Mouse (Mus musculus): ENCODE data around the gene Fam71f1. TPM values are rescaled to one million over a fixed set of nuclear protein-coding genes. Genes with fewer than 3 reads are reported as not detected.
A peak's percentile ranks its signal among the peaks of the same experiment; 100 is the strongest.
"Not testable (repeated sequence)": the region's sequence is repeated elsewhere in the genome, so short reads cannot be mapped to it uniquely, and the experiment has no call there.

The Fam71f1 gene
- polyA plus RNA-seq, 1 experiment from 2014 or later = not detected

DNA sequence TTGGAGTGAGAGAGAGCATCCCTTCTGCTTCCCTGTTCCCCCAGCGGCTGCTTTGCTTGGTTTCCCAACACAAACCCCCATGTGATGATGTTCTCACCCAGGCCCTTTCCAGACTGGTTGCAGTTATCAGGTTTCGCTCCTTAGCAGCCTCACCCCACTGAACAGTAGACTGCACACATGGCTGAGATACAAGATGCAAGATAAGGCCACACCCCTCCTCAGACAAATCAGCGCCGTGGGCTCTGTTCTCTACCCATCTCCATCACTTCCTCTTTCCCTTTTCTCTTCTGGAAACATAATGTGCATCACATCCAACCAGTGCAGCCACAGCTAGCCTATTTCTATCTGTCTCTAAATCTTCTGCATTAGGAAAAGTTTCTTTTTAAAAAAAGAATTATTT, 10.6 kb downstream of the Fam71f1 start:
- WGBS = 45% methylated on average over 4 of the region's 4 CpGs
- H3K9ac ChIP-seq = no peak overlapping the region
- no peak overlapping the region for H3K4me3 ChIP-seq (replicated peaks)
- no peak overlapping the region for H3K4me2 ChIP-seq (replicated peaks)
- no peaks in the 10 kb centered on the region for H3K4me1 ChIP-seq
- no peaks in the 10 kb centered on the region for H3K27me3 ChIP-seq
- H3K36me3 ChIP-seq = no peaks in the 10 kb centered on the region
- ATAC-seq (ENCODE audit: insufficient number of reproducible peaks, low FRiP score, low TSS enrichment, low read depth) = no peak
- no peaks in the 10 kb centered on the region for H3K9me3 ChIP-seq (replicated peaks)
- no peak overlapping the region for H3K27ac ChIP-seq (replicated peaks)

DNA sequence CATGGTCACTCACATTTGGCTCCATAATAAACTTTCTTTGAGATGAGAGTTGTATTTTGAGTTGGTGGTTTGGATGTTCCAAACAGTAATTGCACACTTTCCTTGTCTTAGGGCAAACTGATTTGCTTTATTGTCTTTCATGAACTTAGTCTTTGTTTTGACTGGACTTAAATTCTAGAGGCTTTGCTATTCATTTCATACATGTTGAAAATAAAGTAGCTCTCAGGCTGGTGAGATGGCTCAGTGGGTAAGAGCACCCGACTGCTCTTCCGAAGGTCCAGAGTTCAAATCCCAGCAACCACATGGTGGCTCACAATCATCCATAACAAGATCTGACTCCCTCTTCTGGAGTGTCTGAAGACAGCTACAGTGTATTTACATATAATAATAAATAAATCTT, 27.6 kb downstream of the Fam71f1 start:
- H3K9me3 ChIP-seq (replicated peaks); H3K4me3 ChIP-seq (replicated peaks); H3K27ac ChIP-seq (replicated peaks); H3K9ac ChIP-seq; ATAC-seq (ENCODE audit: insufficient number of reproducible peaks, low FRiP score, low TSS enrichment, low read depth); H3K4me2 ChIP-seq (replicated peaks); H3K36me3 ChIP-seq; H3K27me3 ChIP-seq: not testable (repeated sequence)
- 94% methylated on average over 2 of the region's 2 CpGs for WGBS
- H3K4me1 ChIP-seq = peaks cover 16% of the 10 kb centered on the region

DNA sequence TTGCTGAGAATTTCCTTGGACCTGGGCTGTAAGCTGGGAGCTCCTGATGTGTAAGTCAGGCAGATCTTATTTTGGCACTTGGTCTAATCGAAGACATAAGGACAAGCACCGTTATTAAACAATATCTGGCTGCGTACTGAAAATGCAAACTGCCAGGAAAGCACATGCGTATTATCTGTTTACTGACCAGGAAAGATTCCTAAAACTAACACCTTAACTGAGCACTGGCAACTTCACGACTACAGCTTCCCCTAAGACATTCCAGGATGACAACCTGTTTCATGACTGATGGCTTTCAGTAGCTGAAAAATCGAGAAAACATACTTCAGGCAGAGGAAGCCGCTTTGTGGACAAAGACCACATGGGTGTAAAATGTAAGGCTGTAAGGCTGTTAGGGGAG, 28.2 kb downstream of the Fam71f1 start:
- peaks cover 16% of the 10 kb centered on the region for H3K4me1 ChIP-seq
- H3K27me3 ChIP-seq = no peaks in the 10 kb centered on the region
- peak overlapping the region; percentile 98 for H3K9ac ChIP-seq
- peak overlapping the region; percentile 96 for H3K27ac ChIP-seq (replicated peaks)
- H3K4me2 ChIP-seq (replicated peaks) = peak overlapping the region; percentile 58
- ATAC-seq (ENCODE audit: insufficient number of reproducible peaks, low FRiP score, low TSS enrichment, low read depth) = no peak
- no peaks in the 10 kb centered on the region for H3K9me3 ChIP-seq (replicated peaks)
- H3K4me3 ChIP-seq (replicated peaks) = peak overlapping the region; percentile 95
- H3K36me3 ChIP-seq = no peaks in the 10 kb centered on the region
- WGBS = 25% methylated on average over 7 of the region's 7 CpGs

DNA sequence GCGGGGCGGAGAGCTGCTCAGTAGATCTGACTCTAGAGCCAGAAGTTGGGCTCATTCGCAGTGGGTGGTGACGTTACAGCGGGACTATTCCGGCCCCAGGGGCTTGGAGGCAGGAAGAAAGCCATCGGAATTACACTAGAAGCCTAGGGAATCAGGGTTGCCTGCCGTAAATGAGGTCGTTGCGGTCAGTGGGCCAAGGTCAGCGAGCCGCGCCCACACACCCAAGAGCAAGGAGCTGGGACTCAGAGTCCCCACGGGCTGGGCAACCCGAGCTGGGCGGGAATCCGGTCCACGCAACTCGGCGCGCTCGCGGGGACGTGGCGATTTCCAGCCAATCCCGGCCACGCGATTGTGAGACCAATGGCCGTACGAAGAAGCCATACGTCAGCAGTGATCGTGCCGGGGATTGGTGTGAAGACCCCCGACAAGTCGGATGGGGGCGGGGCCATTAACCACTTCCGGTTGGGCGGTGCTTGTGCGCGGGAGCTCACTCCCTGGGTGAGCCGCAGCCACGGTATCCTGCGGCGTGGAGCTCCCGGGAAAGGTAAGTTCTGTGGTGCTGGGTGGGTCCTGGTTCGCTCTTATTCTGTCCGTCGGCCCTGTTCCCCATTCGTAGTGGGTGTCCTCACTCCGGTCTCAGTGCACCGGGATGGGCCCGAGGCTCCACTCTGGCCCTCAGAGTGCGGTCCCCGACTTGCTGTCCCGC, 28.9 kb downstream of the Fam71f1 start, which contains the start of gene Calu:
Calu (plus strand) TSS at position 405 of the 706 bp plus-strand sequence.
- no peaks in the 10 kb centered on the region for H3K36me3 ChIP-seq
- peak; percentile 100 for ATAC-seq (ENCODE audit: insufficient number of reproducible peaks, low FRiP score, low TSS enrichment, low read depth)
- H3K4me2 ChIP-seq (replicated peaks) = peak within 1 kb of the TSS; percentile 58
- H3K9ac ChIP-seq = peak within 1 kb of the TSS; percentile 98
- H3K4me3 ChIP-seq (replicated peaks) = peak within 1 kb of the TSS; percentile 95
- peak within 1 kb of the TSS; percentile 96 for H3K27ac ChIP-seq (replicated peaks)
- no peaks in the 10 kb centered on the region for H3K27me3 ChIP-seq
- WGBS = under 1% methylated on average over 55 of the region's 55 CpGs
- peaks cover 16% of the 10 kb centered on the region for H3K4me1 ChIP-seq
- H3K9me3 ChIP-seq (replicated peaks) = no peaks in the 10 kb centered on the region

DNA sequence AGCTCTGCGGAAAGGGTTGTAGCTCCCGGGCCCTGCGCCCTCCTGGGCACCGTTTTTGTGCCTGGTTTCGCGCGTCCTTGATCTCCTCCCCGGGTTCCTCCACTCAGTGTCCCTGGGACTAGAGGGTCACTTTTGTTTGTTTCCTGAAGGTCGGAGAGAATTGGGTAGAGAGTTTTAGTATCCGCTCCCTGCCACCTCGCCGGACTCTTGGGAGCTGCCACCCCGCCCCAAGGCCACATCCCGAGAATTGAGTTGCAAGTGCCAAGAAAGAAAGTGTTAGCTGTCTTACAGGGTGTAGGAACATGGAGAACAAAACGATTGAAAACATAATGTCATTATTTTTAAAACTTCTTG, 29.4 kb downstream of the Fam71f1 start:
- under 1% methylated on average over 15 of the region's 15 CpGs for whole genome bisulfite sequencing
- ATAC-seq (ENCODE audit: insufficient number of reproducible peaks, low FRiP score, low TSS enrichment, low read depth) = peak; percentile 0; the same call in 1 of the 2 replicates
- no peaks in the 10 kb centered on the region for H3K27me3 ChIP-seq

DNA sequence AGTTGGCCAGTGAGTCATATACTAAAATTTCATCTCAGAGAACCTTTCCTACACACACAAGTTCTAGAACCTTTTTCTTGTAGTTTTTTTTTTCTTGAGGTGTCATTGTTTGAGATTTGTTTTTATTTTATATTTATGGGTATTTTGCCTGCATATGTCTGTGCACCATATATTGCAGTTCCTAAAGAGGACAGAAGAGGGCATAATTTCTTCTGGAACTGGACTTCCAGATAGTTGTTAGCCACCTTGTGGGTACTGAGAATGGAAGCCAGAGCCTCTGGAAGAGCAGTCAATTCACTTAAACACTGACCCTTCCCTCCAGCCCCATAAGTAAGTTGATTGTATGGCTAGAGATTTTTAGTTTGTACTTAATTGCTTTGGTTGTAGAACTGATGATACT, 32.7 kb downstream of the Fam71f1 start:
- Histone ChIP-seq H3K4me2 (replicated peaks) (no peak overlapping the region), H3K36me3 (peaks cover 3% of the 10 kb centered on the region; the same call in 1 of the 2 replicates), H3K4me3 (replicated peaks) (no peak overlapping the region), H3K4me1 (peaks cover 16% of the 10 kb centered on the region), H3K9me3 (replicated peaks) (no peaks in the 10 kb centered on the region), H3K27me3 (no peaks in the 10 kb centered on the region), H3K27ac (replicated peaks) (no peak overlapping the region), H3K9ac (no peak overlapping the region)
- no peak for ATAC-seq (ENCODE audit: insufficient number of reproducible peaks, low FRiP score, low TSS enrichment, low read depth)

More for the DNA sequence above, 29.4 kb downstream of the Fam71f1 start:
- Histone ChIP-seq H3K4me3 (replicated peaks) (peak overlapping the region; percentile 95), H3K4me1 (peaks cover 16% of the 10 kb centered on the region), H3K27ac (replicated peaks) (peak overlapping the region; percentile 96), H3K9ac (peak overlapping the region; percentile 98), H3K9me3 (replicated peaks) (no peaks in the 10 kb centered on the region), H3K4me2 (replicated peaks) (peak overlapping the region; percentile 58), H3K36me3 (no peaks in the 10 kb centered on the region)

DNA sequence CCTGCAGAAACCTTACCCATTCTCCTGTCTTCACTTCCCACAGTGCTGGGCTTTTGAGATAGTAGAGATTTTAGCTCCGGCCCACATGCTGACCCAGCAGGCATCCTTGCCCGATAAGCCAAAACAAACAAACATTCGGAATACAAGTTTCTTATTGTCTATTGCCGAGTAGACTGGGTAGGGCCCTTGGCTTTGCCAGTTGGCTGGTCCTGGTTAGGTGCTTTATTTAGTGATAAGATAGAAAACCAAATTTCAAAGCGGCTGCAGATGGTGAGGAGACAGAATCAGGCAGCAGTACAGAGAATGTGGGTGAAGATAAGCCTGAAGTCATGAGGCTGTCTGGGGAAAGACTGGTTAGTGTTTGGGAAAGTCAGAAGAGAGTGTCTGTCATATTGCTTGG, 33.9 kb downstream of the Fam71f1 start:
- WGBS = 55% methylated on average over 5 of the region's 5 CpGs
- H3K4me3 ChIP-seq (replicated peaks) = no peak overlapping the region
- H3K4me1 ChIP-seq = peaks cover 16% of the 10 kb centered on the region
- no peak overlapping the region for H3K27ac ChIP-seq (replicated peaks)
- no peaks in the 10 kb centered on the region for H3K27me3 ChIP-seq
- no peak overlapping the region for H3K9ac ChIP-seq
- H3K36me3 ChIP-seq = peaks cover 12% of the 10 kb centered on the region
- ATAC-seq (ENCODE audit: insufficient number of reproducible peaks, low FRiP score, low TSS enrichment, low read depth) = no peak
- H3K4me2 ChIP-seq (replicated peaks) = no peak overlapping the region
- H3K9me3 ChIP-seq (replicated peaks) = no peaks in the 10 kb centered on the region

DNA sequence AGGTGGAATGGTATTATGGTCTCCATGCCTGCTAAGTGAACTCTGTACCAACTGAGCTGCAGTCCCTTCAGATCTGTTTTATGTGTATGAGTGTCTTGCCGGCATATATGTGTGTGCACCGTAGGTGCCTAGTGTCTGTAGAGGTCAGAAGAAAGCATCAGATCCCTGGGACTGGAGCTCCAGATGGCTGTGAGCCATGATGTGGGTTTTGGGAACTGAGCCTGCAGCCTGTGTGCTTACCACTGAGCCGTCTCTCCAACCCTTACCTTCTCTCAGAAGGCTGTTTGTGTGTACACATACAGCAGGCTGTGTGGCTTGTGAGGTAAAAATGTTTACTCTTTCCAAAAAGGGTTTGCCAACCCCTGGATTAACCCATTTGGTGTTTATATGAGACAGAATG, 40.4 kb downstream of the Fam71f1 start:
- no peak overlapping the region for H3K4me2 ChIP-seq (replicated peaks)
- peaks cover 27% of the 10 kb centered on the region for H3K36me3 ChIP-seq
- H3K4me3 ChIP-seq (replicated peaks) = no peak overlapping the region
- WGBS = 90% methylated on average over 3 of the region's 3 CpGs
- no peak overlapping the region for H3K9ac ChIP-seq
- ATAC-seq (ENCODE audit: insufficient number of reproducible peaks, low FRiP score, low TSS enrichment, low read depth) = no peak
- H3K9me3 ChIP-seq (replicated peaks) = no peaks in the 10 kb centered on the region
- H3K4me1 ChIP-seq = peaks cover 32% of the 10 kb centered on the region
- H3K27me3 ChIP-seq = no peaks in the 10 kb centered on the region
- H3K27ac ChIP-seq (replicated peaks) = no peak overlapping the region

DNA sequence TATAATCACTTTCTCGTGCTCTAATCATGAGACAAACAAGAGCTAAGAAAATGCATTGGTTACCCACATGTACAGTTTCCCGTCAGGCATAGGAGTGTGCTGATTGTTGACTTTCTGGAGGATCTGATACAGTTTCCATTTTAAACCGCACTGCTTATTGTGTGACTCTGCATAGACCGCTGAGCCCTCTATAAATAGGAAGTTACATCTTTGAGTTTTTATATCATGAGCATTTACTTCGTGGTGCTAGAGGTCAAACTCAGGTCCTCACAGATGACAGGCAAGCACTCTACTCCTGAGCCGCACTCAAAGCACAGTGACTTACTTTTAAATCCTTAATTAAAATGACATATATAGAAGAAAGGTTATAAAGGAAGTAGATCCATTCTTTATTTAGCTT, 41.3 kb downstream of the Fam71f1 start:
- H3K4me3 ChIP-seq (replicated peaks) = no peak overlapping the region
- H3K9me3 ChIP-seq (replicated peaks) = no peaks in the 10 kb centered on the region
- H3K4me2 ChIP-seq (replicated peaks) = no peak overlapping the region
- H3K9ac ChIP-seq = no peak overlapping the region
- peaks cover 30% of the 10 kb centered on the region for H3K36me3 ChIP-seq
- WGBS = 67% methylated on average over 6 of the region's 6 CpGs
- no peak overlapping the region for H3K27ac ChIP-seq (replicated peaks)
- no peaks in the 10 kb centered on the region for H3K27me3 ChIP-seq
- ATAC-seq (ENCODE audit: insufficient number of reproducible peaks, low FRiP score, low TSS enrichment, low read depth) = no peak
- H3K4me1 ChIP-seq = peaks cover 32% of the 10 kb centered on the region

DNA sequence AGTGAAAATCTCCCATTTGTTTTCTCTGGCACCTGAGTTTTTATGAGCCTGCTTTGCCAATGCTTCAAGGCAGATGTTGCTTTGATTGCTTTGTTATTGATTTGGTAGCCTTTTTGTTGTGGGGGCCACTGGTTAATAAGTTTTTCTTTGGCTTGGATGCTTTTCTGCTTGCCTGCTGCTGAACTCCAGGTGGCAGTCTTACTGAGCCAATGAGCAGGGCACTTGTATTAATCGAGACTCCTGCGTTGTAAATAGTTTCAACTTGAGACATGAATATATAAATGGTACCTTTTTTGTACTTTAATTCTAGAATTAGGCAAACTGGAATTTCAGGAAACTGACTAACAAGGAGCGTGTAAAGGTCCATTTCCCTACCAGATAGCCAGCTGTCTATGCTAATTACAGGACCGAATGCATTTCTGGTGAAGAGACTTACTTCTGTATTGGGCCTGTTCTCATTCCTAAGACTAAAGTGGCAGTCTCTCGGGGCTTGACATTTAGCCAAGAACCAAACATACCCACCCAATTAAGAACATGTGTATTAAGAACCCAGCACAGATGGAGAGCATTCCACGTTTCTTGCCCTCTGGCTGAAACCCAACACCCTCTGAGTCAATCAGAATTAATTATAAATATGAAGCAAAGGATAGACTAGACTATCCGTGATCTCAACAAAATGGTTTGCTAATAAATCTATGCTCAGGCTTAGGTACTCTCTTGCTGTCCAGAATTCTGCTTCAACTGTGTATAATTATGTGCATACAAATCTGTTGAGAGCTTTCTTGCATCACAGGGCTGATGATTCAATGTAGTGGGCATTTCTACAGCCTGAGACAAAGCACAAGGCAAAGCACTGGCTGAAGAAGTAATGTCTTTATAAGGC, 43.5 kb downstream of the Fam71f1 start:
- 21% methylated on average over 7 of the region's 7 CpGs for WGBS
- no peak overlapping the region for H3K4me3 ChIP-seq (replicated peaks)
- H3K4me1 ChIP-seq = peaks cover 32% of the 10 kb centered on the region
- peak overlapping the region; percentile 63 for H3K27ac ChIP-seq (replicated peaks)
- H3K4me2 ChIP-seq (replicated peaks) = no peak overlapping the region
- no peak overlapping the region for H3K9ac ChIP-seq
- H3K36me3 ChIP-seq = peaks cover 41% of the 10 kb centered on the region
- ATAC-seq (ENCODE audit: insufficient number of reproducible peaks, low FRiP score, low TSS enrichment, low read depth) = peak; percentile 54; the same call in 1 of the 2 replicates
- no peaks in the 10 kb centered on the region for H3K9me3 ChIP-seq (replicated peaks)
- no peaks in the 10 kb centered on the region for H3K27me3 ChIP-seq

DNA sequence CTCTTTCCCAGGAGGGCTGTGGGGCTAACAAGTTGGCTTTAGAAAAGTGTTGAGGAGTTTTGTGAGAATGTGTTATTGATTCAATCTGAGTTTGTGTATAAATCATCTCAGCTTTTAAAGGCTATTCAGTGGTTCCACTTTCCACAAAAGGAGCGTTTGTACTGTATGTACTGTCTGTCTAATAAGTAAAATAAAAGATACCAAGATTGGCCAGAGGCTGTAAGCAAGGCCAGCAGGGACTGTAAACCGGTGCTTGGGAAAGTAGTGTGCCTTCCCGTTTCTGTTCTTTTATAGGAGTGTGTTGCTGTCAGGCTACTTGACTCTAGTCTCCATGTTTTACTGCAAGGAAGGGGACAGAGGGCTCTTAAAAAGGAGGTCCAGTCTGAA, 44.2 kb downstream of the Fam71f1 start:
- Histone ChIP-seq H3K4me1 (peaks cover 32% of the 10 kb centered on the region), H3K4me2 (replicated peaks) (no peak overlapping the region), H3K27ac (replicated peaks) (peak overlapping the region; percentile 63; the same call in 1 of the 2 replicates), H3K36me3 (peaks cover 41% of the 10 kb centered on the region), H3K4me3 (replicated peaks) (no peak overlapping the region), H3K9ac (no peak overlapping the region), H3K9me3 (replicated peaks) (no peaks in the 10 kb centered on the region), H3K27me3 (no peaks in the 10 kb centered on the region)
- no peak for ATAC-seq (ENCODE audit: insufficient number of reproducible peaks, low FRiP score, low TSS enrichment, low read depth)
- 62% methylated on average over 3 of the region's 3 CpGs for WGBS

Measured in embryonic facial prominence, embryonic 15.5 days (tissue).